Mouse (Mus musculus) hindbrain, embryonic 14.5 days (tissue): ENCODE results near the gene Ube2s. TPM values are rescaled to one million over a fixed set of nuclear protein-coding genes. Genes with fewer than 3 reads are reported as not detected.
"Not testable (repeated sequence)": the region's sequence is repeated elsewhere in the genome, so short reads cannot be mapped to it uniquely, and the experiment has no call there.

Experiments
- ATAC-seq: fragments of 200-750 bp; cut with Nextera tagmentation; 2 replicates; pipeline ENCODE4 v1.8.0; 2017; ENCODE audit warnings: moderate number of reproducible peaks, mild to moderate bottlenecking, moderate TSS enrichment, moderate library complexity; ENCODE audit not compliant: low FRiP score
- DNase-seq: peaks from one replicate; pipeline ENCODE4 v3.0.0-alpha.2; 2015; ENCODE audit warnings: low spot score
- H3K27ac ChIP-seq: fragments of 300-500 bp; sonication (generic); 2 replicates; pipeline ENCODE4 v1.5.1; 2014; ENCODE audit warnings: mild to moderate bottlenecking, moderate library complexity
- H3K27me3 ChIP-seq: fragments of 300-500 bp; sonication (generic); 2 replicates; pipeline ENCODE4 v1.6.1; 2014; ENCODE audit warnings: mild to moderate bottlenecking, low read length, mixed read lengths; ENCODE audit not compliant: control insufficient read depth, insufficient read depth
- H3K36me3 ChIP-seq: fragments of 300-500 bp; sonication (generic); replicated peaks from 2 replicates; pipeline ENCODE4 v1.6.1; 2014; ENCODE audit not compliant: control insufficient read depth, insufficient read depth
- H3K4me1 ChIP-seq: fragments of 300-500 bp; sonication (generic); replicated peaks from 2 replicates; pipeline ENCODE4 v1.6.1; 2014; ENCODE audit warnings: antibody characterized with exemption, low read length, mixed read lengths; ENCODE audit not compliant: control insufficient read depth, insufficient read depth
- H3K4me2 ChIP-seq: fragments of 300-500 bp; sonication (generic); replicated peaks from 2 replicates; pipeline ENCODE4 v1.6.1; 2014; ENCODE audit warnings: mild to moderate bottlenecking, moderate library complexity
- H3K4me3 ChIP-seq: fragments of 300-500 bp; sonication (generic); replicated peaks from 2 replicates; pipeline ENCODE4 v1.5.1; 2014; ENCODE audit warnings: mild to moderate bottlenecking, low read length
- H3K9ac ChIP-seq: fragments of 300-500 bp; sonication (generic); 2 replicates; pipeline ENCODE4 v1.6.1; 2014
- H3K9me3 ChIP-seq: fragments of 300-500 bp; sonication (generic); 2 replicates; pipeline ENCODE4 v1.6.1; 2016; ENCODE audit warnings: low read length; ENCODE audit not compliant: control insufficient read depth
- WGBS: fragments of 180-500 bp; shearing (Covaris S2); extraction: QIAGEN DNeasy Blood & Tissue Kit; methylation state at CpG from one replicate; pipeline ENCODE4 v1.1.7; 2014; 5-methylcytosine and 5-hydroxymethylcytosine counted together
- polyA plus RNA-seq: library from polyadenylated mRNA; unstranded; fragments of >200 nt; fragmentation: Nextera tagmentation; extraction: Ambion mirVana; gene quantifications from 2 replicates; pipeline ENCODE4 v1.2.1, GENCODE M21; 2014

The Ube2s gene
- polyA plus RNA-seq, 1 experiment from 2014 or later, result 285 TPM

GRCm38 (mm10) chr7:4802247-4802646, 10.1 kb downstream of the Ube2s start:
- DNase-seq (no peak), ATAC-seq (no peak)
- no peak overlapping the region for H3K27ac ChIP-seq
- H3K9ac ChIP-seq, result no peak overlapping the region
- no peaks in the 10 kb centered on the region for H3K4me1 ChIP-seq
- H3K9me3 ChIP-seq, result no peaks in the 10 kb centered on the region
- H3K27me3 ChIP-seq, result no peaks in the 10 kb centered on the region
- peaks cover 39% of the 10 kb centered on the region for H3K36me3 ChIP-seq
- H3K4me3 ChIP-seq, result no peak overlapping the region
- no peak overlapping the region for H3K4me2 ChIP-seq

GRCm38 (mm10) chr7:4795767-4796433, 16.5 kb downstream of the Ube2s start:
- no peak overlapping the region for H3K9ac ChIP-seq
- H3K4me3 ChIP-seq, result no peak overlapping the region
- peaks cover 51% of the 10 kb centered on the region for H3K36me3 ChIP-seq
- H3K27me3 ChIP-seq, result no peaks in the 10 kb centered on the region
- H3K27ac ChIP-seq, result no peak overlapping the region
- no peaks in the 10 kb centered on the region for H3K9me3 ChIP-seq
- ATAC-seq (no peak), DNase-seq (peak; percentile 59)
- H3K4me2 ChIP-seq, result no peak overlapping the region
- WGBS, result 73% methylated on average over 7 of the region's 7 CpGs
- H3K4me1 ChIP-seq, result peaks cover 8% of the 10 kb centered on the region; the same call in 1 of the 2 replicates

GRCm38 (mm10) chr7:4794631-4795168, 17.7 kb downstream of the Ube2s start:
- no peak for DNase-seq
- Histone ChIP-seq H3K9ac (no peak overlapping the region), H3K9me3 (no peaks in the 10 kb centered on the region), H3K4me3 (no peak overlapping the region), H3K27ac (no peak overlapping the region), H3K27me3 (0 out of 2 replicates have a peak, but pooled peaks cover 2% of the 10 kb centered on the region), H3K36me3 (peaks cover 51% of the 10 kb centered on the region), H3K4me1 (peaks cover 8% of the 10 kb centered on the region; the same call in 1 of the 2 replicates), H3K4me2 (no peak overlapping the region)
- ATAC-seq, result no peak
- 92% methylated on average over 3 of the region's 3 CpGs for WGBS

GRCm38 (mm10) chr7:4793674-4794073, 18.7 kb downstream of the Ube2s start:
- DNase-seq (no peak), ATAC-seq (no peak)
- H3K36me3 ChIP-seq, result peaks cover 49% of the 10 kb centered on the region
- H3K4me3 ChIP-seq, result peak overlapping the region; percentile 90
- peaks cover 10% of the 10 kb centered on the region for H3K4me1 ChIP-seq
- WGBS, result 41% methylated on average over 4 of the region's 4 CpGs
- H3K9me3 ChIP-seq, result no peaks in the 10 kb centered on the region
- H3K4me2 ChIP-seq, result peak overlapping the region; percentile 76
- H3K9ac ChIP-seq, result peak overlapping the region; percentile 96
- 0 out of 2 replicates have a peak, but pooled peaks cover 2% of the 10 kb centered on the region for H3K27me3 ChIP-seq
- H3K27ac ChIP-seq, result no peak overlapping the region

GRCm38 (mm10) chr7:4793248-4793647, 19.1 kb downstream of the Ube2s start:
- not testable (repeated sequence) for ATAC-seq, DNase-seq
- H3K4me3 ChIP-seq, result peak overlapping the region; percentile 90

GRCm38 (mm10) chr7:4792278-4793212, 19.8 kb downstream of the Ube2s start, which contains the start of gene Rpl28:
TSS of gene Rpl28 (plus strand) at chr7:4792874.
- H3K4me2 ChIP-seq, result peak within 1 kb of the TSS; percentile 76
- WGBS, result 1% methylated on average over 54 of the region's 54 CpGs
- H3K27ac ChIP-seq, result peak within 1 kb of the TSS; percentile 92
- no peaks in the 10 kb centered on the region for H3K9me3 ChIP-seq
- DNase-seq (peak; percentile 96), ATAC-seq (peak; percentile 90)
- 0 out of 2 replicates have a peak, but pooled peaks cover 8% of the 10 kb centered on the region for H3K27me3 ChIP-seq
- peaks cover 16% of the 10 kb centered on the region for H3K4me1 ChIP-seq
- peak within 1 kb of the TSS; percentile 90 for H3K4me3 ChIP-seq
- H3K36me3 ChIP-seq, result peaks cover 38% of the 10 kb centered on the region
- H3K9ac ChIP-seq, result peak within 1 kb of the TSS; percentile 96

More at GRCm38 (mm10) chr7:4793248-4793647, 19.1 kb downstream of the Ube2s start:
- 1% methylated on average over 31 of the region's 31 CpGs for WGBS
- not testable (repeated sequence) for H3K27me3 ChIP-seq, H3K9me3 ChIP-seq
- peak overlapping the region; percentile 76 for H3K4me2 ChIP-seq
- H3K36me3 ChIP-seq, result peaks cover 44% of the 10 kb centered on the region
- peaks cover 15% of the 10 kb centered on the region for H3K4me1 ChIP-seq
- H3K9ac ChIP-seq, result peak overlapping the region; percentile 96
- H3K27ac ChIP-seq, result peak overlapping the region; percentile 92

- WGBS, result 9% methylated on average over 39 of the region's 40 CpGs
- ATAC-seq (no peak), DNase-seq (no peak)
These were observed 22.9 kb downstream of the Ube2s start, which contains the start of gene Tmem238 for GRCm38 (mm10) chr7:4789436-4789935. TSS of gene Tmem238 (minus strand) at chr7:4789656.

GRCm38 (mm10) chr7:4788499-4789435, 23.6 kb downstream of the Ube2s start:
- Histone ChIP-seq H3K4me3 (peak overlapping the region; percentile 49), H3K4me1 (peaks cover 11% of the 10 kb centered on the region), H3K9me3 (no peaks in the 10 kb centered on the region), H3K36me3 (peaks cover 1% of the 10 kb centered on the region; the same call in 1 of the 2 replicates), H3K27me3 (0 out of 2 replicates have a peak, but pooled peaks cover 8% of the 10 kb centered on the region), H3K9ac (peak overlapping the region; percentile 67), H3K4me2 (peak overlapping the region; percentile 92), H3K27ac (peak overlapping the region; percentile 40)
- DNase-seq (peak; percentile 66), ATAC-seq (peak; percentile 46)
- WGBS, result 2% methylated on average over 63 of the region's 64 CpGs

More at GRCm38 (mm10) chr7:4789436-4789935, 22.9 kb downstream of the Ube2s start, which contains the start of gene Tmem238:
- Histone ChIP-seq H3K4me2 (peak within 1 kb of the TSS; percentile 92), H3K4me3 (peak within 1 kb of the TSS; percentile 49), H3K4me1 (peaks cover 16% of the 10 kb centered on the region), H3K9ac (peak within 1 kb of the TSS; percentile 67), H3K27ac (peak within 1 kb of the TSS; percentile 40), H3K9me3 (no peaks in the 10 kb centered on the region), H3K27me3 (0 out of 2 replicates have a peak, but pooled peaks cover 8% of the 10 kb centered on the region), H3K36me3 (peaks cover 8% of the 10 kb centered on the region)
